Mouse (Mus musculus): Measurements from ENCODE around the gene Ror1.

DNA sequence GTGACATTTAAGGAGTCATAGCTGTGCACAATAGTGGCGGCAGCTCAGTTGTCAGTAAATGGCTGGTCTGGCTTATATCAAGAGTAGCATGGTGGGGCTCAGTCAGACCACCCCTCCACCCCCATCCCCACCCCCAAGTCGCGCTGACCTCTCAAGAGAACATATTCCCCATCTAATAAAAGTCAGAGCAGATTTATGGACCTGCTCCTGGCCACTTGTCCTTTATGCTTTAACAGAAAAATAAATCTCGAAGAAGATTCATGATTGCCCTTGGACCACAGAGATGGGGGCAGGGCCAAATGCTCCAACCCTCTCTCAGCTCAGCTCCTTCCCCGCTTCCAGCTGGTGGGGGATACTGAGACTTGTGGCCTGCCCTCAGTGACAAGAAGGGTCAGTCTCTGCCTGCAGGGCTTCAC is 75.9 kb downstream of the Ror1 start:
- TF ChIP-seq CTCF (IDR thresholded peaks at IDR 0.05; ENCODE audit: low read depth, low read length) (no peak), POLR2AphosphoS5 (IDR thresholded peaks at IDR 0.05; ENCODE audit: insufficient replicate concordance, low read depth, low read length) (no peak), GATA1 (IDR thresholded peaks at IDR 0.05; ENCODE audit: borderline replicate concordance, low read length) (no peak)
